Mouse (Mus musculus): ENCODE measurements around the gene Samd8. TPM values are rescaled to one million over a fixed set of nuclear protein-coding genes. Genes with fewer than 3 reads are reported as not detected.

Samd8 gene
- total and polyA plus RNA-seq, 2 experiments from 2014 or later, result 28.4 to 67.6 TPM

- 73% methylated on average over 2 of the region's 2 CpGs for WGBS
- no peak for ATAC-seq
Observed at GRCm38 (mm10) chr14:21711231-21711630, 39.1 kb upstream of the Samd8 start.

GRCm38 (mm10) chr14:21714486-21714885 lies 35.8 kb upstream of the Samd8 start, which contains the start of gene Dupd1:
Gene Dupd1 (minus strand): TSS chr14:21714576.
- ATAC-seq, result no peak
- Histone ChIP-seq H3K4me1 (ENCODE audit: insufficient read depth) (0 out of 2 replicates have a peak, but pooled peaks cover 2% of the 10 kb centered on the region), H3K9me3 (ENCODE audit: low read length) (no peaks in the 10 kb centered on the region), H3K36me3 (ENCODE audit: insufficient read depth) (no peaks in the 10 kb centered on the region), H3K9ac (no peak within 1 kb of the TSS), H3K27me3 (ENCODE audit: insufficient read depth, low read length) (no peaks in the 10 kb centered on the region), H3K27ac (ENCODE audit: low read depth, low read length) (no peak within 1 kb of the TSS), H3K4me2 (ENCODE audit: low read depth) (no peak within 1 kb of the TSS), H3K4me3 (ENCODE audit: low read depth, low read length) (no peak within 1 kb of the TSS)
- WGBS, result 83% methylated on average over 5 of the region's 5 CpGs
- DNase-seq, result no peak
- no peak for TF ChIP-seq CTCF (IDR thresholded peaks at IDR 0.05; ENCODE audit: low read depth)

More at GRCm38 (mm10) chr14:21711231-21711630, 39.1 kb upstream of the Samd8 start:
- Histone ChIP-seq H3K4me3 (ENCODE audit: low read depth, low read length) (no peak overlapping the region), H3K36me3 (ENCODE audit: insufficient read depth) (no peaks in the 10 kb centered on the region), H3K27ac (ENCODE audit: low read depth, low read length) (no peak overlapping the region), H3K9me3 (ENCODE audit: low read length) (no peaks in the 10 kb centered on the region), H3K4me2 (ENCODE audit: low read depth) (no peak overlapping the region), H3K4me1 (ENCODE audit: insufficient read depth) (peaks cover 10% of the 10 kb centered on the region; the same call in 1 of the 2 replicates), H3K27me3 (ENCODE audit: insufficient read depth, low read length) (no peaks in the 10 kb centered on the region), H3K9ac (no peak overlapping the region)
- no peak for TF ChIP-seq CTCF (IDR thresholded peaks at IDR 0.05; ENCODE audit: low read depth)
- no peak for DNase-seq

- no peak overlapping the region for H3K9ac ChIP-seq
- DNase-seq, result peak; percentile 37
- H3K36me3 ChIP-seq (ENCODE audit: insufficient read depth), result no peaks in the 10 kb centered on the region
- no peaks in the 10 kb centered on the region for H3K27me3 ChIP-seq (ENCODE audit: insufficient read depth, low read length)
- TF ChIP-seq CTCF (IDR thresholded peaks at IDR 0.05; ENCODE audit: low read depth), result no peak
- no peak overlapping the region for H3K27ac ChIP-seq (ENCODE audit: low read depth, low read length)
- no peaks in the 10 kb centered on the region for H3K9me3 ChIP-seq (ENCODE audit: low read length)
- H3K4me1 ChIP-seq (ENCODE audit: insufficient read depth), result 0 out of 2 replicates have a peak, but pooled peaks cover 5% of the 10 kb centered on the region
- peak; percentile 72 for ATAC-seq
- H3K4me3 ChIP-seq (ENCODE audit: low read depth, low read length), result no peak overlapping the region
- WGBS, result 37% methylated on average over 17 of the region's 17 CpGs
- no peak overlapping the region for H3K4me2 ChIP-seq (ENCODE audit: low read depth)
Observed at GRCm38 (mm10) chr14:21719646-21720383, 30.5 kb upstream of the Samd8 start.

GRCm38 (mm10) chr14:21720430-21721205 lies 29.7 kb upstream of the Samd8 start:
- Histone ChIP-seq H3K4me3 (ENCODE audit: low read depth, low read length) (no peak overlapping the region), H3K27ac (ENCODE audit: low read depth, low read length) (no peak overlapping the region), H3K36me3 (ENCODE audit: insufficient read depth) (no peaks in the 10 kb centered on the region), H3K9me3 (ENCODE audit: low read length) (no peaks in the 10 kb centered on the region), H3K27me3 (ENCODE audit: insufficient read depth, low read length) (no peaks in the 10 kb centered on the region), H3K4me1 (ENCODE audit: insufficient read depth) (0 out of 2 replicates have a peak, but pooled peaks cover 5% of the 10 kb centered on the region), H3K4me2 (ENCODE audit: low read depth) (no peak overlapping the region), H3K9ac (no peak overlapping the region)
- no peak for ATAC-seq
- no peak for TF ChIP-seq CTCF (IDR thresholded peaks at IDR 0.05; ENCODE audit: low read depth)
- 74% methylated on average over 4 of the region's 4 CpGs for WGBS
- no peak for DNase-seq

- Histone ChIP-seq H3K9me3 (ENCODE audit: low read length) (no peaks in the 10 kb centered on the region), H3K27me3 (ENCODE audit: insufficient read depth, low read length) (no peaks in the 10 kb centered on the region), H3K36me3 (ENCODE audit: insufficient read depth) (no peaks in the 10 kb centered on the region), H3K4me3 (ENCODE audit: low read depth, low read length) (no peak overlapping the region), H3K9ac (no peak overlapping the region), H3K27ac (ENCODE audit: low read depth, low read length) (no peak overlapping the region), H3K4me2 (ENCODE audit: low read depth) (no peak overlapping the region), H3K4me1 (ENCODE audit: insufficient read depth) (0 out of 2 replicates have a peak, but pooled peaks cover 5% of the 10 kb centered on the region)
- DNase-seq (no peak), ATAC-seq (no peak)
- 44% methylated on average over 8 of the region's 8 CpGs for WGBS
- no peak for TF ChIP-seq CTCF (IDR thresholded peaks at IDR 0.05; ENCODE audit: low read depth)
Observed at GRCm38 (mm10) chr14:21722021-21722698, 28.2 kb upstream of the Samd8 start.

- Histone ChIP-seq H3K9ac (no peak overlapping the region), H3K36me3 (ENCODE audit: insufficient read depth) (no peaks in the 10 kb centered on the region), H3K9me3 (ENCODE audit: low read length) (no peaks in the 10 kb centered on the region), H3K4me1 (ENCODE audit: insufficient read depth) (no peaks in the 10 kb centered on the region), H3K4me3 (ENCODE audit: low read depth, low read length) (no peak overlapping the region), H3K27me3 (ENCODE audit: insufficient read depth, low read length) (no peaks in the 10 kb centered on the region), H3K4me2 (ENCODE audit: low read depth) (no peak overlapping the region), H3K27ac (ENCODE audit: low read depth, low read length) (no peak overlapping the region)
- no peak for TF ChIP-seq CTCF (IDR thresholded peaks at IDR 0.05; ENCODE audit: low read depth)
- no peak for ATAC-seq
- no peak for DNase-seq
- 74% methylated on average over 6 of the region's 6 CpGs for WGBS
Observed at GRCm38 (mm10) chr14:21729031-21729732, 21.1 kb upstream of the Samd8 start.

Measured in forebrain, postnatal 0 days (tissue).